Mouse (Mus musculus) erythroblast, adult 5-6 weeks (primary cell): ENCODE measurements around the gene Kmt5c. TPM values are rescaled to one million over a fixed set of nuclear protein-coding genes. Genes with fewer than 3 reads are reported as not detected.
"Not testable (repeated sequence)": the region's sequence is repeated elsewhere in the genome, so short reads cannot be mapped to it uniquely, and the experiment has no call there.

Source experiments
- ATAC-seq: replicated peaks from 2 replicates; pipeline ENCODE4 v1.8.0; 2016; ENCODE audit warnings: moderate number of reproducible peaks, mild to moderate bottlenecking, moderate TSS enrichment, inconsistent platforms; ENCODE audit not compliant: poor library complexity, low FRiP score, severe bottlenecking
- total RNA-seq, 2 experiments: library from RNA; stranded (forward) in 1 of 2; stranded (reverse) in 1 of 2; fragments of 150-400 nt in 1 of 2; fragments of 200-764, 138-1000 nt in 1 of 2; gene quantifications; 2 replicates each; pipeline versions ENCODE4 v1.2.3 to v1.2.4; 2015 to 2017; ENCODE audit warnings: low replicate concordance in 2 of 2

The Kmt5c gene
- total RNA-seq, 2 experiments from 2014 or later: 11.3 to 32.0 TPM

DNA sequence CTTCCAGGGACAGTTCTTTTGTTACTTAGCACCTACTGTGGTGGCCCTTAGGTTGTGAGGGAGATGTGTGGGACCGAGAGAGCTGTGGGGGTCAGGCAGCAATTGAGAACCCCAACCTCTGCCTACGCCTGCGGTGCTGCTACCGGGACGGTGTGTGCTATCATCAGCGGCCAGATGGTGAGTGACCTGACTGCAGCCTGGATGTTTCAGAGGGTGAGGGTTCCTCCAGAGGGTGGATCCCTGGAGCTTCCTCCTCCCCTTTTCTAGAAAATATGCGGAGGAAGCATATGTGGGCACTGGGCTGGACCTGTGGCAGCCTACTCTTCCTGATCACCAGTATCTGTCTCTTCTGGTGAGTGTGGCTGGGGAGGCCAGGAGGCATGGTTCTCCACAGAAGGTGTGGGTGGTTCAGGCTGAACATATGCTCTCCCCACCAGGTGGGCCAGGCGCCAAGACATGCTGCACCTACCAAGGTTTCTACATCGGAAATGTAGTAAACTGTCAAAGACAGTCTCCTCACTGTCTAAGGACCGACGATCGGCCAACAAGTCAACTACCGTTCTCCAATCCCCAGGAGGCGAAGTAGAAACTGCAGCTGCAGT is 43.9 kb downstream of the Kmt5c start:
- peak; percentile 53; the same call in 1 of the 2 replicates for ATAC-seq

GRCm38 (mm10) chr7:4788499-4789435 is 48.9 kb downstream of the Kmt5c start:
- ATAC-seq: no peak

GRCm38 (mm10) chr7:4789436-4789935 is 49.6 kb downstream of the Kmt5c start, which contains the start of gene Tmem238:
TSS of gene Tmem238 (minus strand) at chr7:4789656.
- ATAC-seq: peak; percentile 39; the same call in 1 of the 2 replicates

DNA sequence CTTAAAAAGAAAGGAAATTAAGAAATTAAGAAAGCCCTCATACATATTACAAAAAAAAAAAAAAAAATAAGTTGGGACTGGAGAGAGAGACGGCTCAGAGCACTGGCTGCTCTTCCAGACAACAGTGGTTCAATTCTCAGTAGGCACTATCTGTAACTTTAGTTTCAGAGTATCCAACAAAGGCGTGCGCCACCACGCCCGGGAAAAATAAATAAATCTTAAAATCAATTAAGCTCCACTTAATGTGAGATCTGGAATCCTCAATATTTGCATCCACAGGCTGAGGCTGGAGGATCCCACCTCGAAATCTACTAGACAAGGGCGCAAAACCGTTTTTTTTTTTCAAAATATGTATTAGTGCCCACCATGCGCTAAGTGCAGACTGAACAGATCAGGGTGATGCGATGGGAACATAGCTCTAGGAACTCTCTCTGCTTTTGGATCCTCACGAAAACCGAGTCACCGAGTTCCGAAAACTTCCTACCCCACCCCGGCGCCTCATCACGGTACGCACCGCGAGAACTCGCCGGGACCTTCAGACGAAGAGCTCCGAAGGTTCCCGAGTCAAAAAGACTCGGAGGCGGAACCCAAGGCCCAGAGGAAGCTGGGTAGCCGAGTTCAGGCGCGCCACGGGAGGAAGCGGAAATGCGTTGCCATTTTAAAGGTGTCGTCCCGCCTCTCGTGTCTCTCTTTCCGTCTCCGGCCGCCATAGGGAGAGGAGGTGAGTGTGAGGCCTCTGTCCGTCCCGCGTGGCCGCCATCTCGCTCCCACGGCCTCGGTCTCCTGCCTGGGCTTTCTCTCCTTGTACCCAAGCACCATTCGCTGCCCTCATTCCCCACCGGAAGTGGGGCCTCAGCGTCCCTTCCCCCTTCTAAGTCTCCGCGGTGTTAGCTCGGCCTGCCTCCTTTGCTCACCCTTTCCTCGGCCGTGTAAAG is 52.6 kb downstream of the Kmt5c start, which contains the start of gene Rpl28:
Rpl28 (plus strand) TSS at position 597 of the 935 bp plus-strand sequence.
- peak; percentile 96 for ATAC-seq

DNA sequence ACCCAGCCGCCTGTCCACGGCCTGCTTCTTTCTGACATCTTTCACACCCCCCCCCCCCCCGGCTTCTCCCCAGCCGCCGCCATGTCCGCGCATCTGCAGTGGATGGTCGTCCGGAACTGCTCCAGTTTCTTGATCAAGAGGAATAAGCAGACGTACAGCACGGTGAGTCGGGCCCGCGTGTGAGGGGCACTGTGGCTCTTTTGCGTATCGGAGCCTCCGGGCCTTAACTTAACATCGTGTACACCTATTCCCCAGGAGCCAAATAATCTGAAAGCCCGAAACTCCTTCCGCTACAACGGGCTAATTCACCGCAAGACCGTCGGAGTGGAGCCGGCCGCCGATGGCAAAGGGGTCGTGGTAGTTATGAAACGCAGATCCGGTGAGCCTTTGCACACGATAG is 53.3 kb downstream of the Kmt5c start:
- not testable (repeated sequence) for ATAC-seq

- no peak for ATAC-seq
Observed at GRCm38 (mm10) chr7:4793674-4794073, 53.8 kb downstream of the Kmt5c start.

GRCm38 (mm10) chr7:4794631-4795168 is 54.8 kb downstream of the Kmt5c start:
- ATAC-seq: no peak

DNA sequence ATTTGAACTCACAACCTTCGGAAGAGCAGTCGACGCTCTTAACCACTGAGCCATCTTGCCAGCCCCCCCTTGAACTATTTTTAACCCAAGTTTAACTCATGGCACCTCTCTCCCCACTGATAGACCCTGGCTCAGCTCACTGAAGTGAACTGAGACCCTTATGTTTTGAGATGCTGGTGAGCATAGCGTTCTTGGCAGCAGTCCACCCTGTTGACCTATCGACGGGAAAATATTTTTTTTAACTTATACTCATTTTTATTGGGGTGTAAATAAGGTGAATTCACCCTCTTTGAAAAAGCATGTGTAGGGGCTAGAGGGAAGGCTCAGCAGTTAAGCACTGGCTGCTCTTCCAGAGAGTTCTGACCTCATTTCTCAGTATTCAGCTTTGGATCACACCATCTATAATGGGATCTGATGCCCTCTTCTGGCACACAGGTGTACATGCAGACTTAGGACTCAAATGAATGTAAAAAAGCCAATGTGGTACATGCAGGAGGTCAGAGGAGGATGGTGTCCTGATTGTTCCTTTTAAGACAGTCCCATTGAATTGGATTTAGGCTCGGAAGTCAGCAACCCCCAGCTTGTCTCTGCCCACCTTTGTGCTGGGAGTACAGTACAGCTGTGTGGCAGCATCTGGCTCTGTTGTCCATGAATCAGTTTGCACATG is 56.0 kb downstream of the Kmt5c start:
- ATAC-seq: peak; percentile 39; the same call in 1 of the 2 replicates

Other genes starting within 250 kb of the Kmt5c start
- 37.2 and 45.3 TPM in 2 replicates for gene Ppp1r12c, start 238.4 kb upstream of the Kmt5c start, total RNA-seq (2015; ENCODE audit: low replicate concordance)
- gene Ppp1r12c, start 238.4 kb upstream of the Kmt5c start, total RNA-seq (2017; ENCODE audit: low replicate concordance): 41.3 and 52.0 TPM in 2 replicates
- gene Tnnt1, start 223.7 kb upstream of the Kmt5c start, total RNA-seq (2015; ENCODE audit: low replicate concordance): 1.3 TPM in 1 of 2 replicates, not detected in the other
- gene Tnnt1, start 223.7 kb upstream of the Kmt5c start, total RNA-seq (2017; ENCODE audit: low replicate concordance): 3.8 and 7.2 TPM in 2 replicates
- not detected in 2 replicates for gene Tnni3, start 215.9 kb upstream of the Kmt5c start, total RNA-seq (2015; ENCODE audit: low replicate concordance)
- gene Tnni3, start 215.9 kb upstream of the Kmt5c start, total RNA-seq (2017; ENCODE audit: low replicate concordance): not detected in 2 replicates
- 1.2 TPM in 1 of 2 replicates, not detected in the other for gene Dnaaf3, start 207.7 kb upstream of the Kmt5c start, total RNA-seq (2015; ENCODE audit: low replicate concordance)
- 0.28 TPM in 1 of 2 replicates, not detected in the other for gene Dnaaf3, start 207.7 kb upstream of the Kmt5c start, total RNA-seq (2017; ENCODE audit: low replicate concordance)
- gene Syt5, start 192.6 kb upstream of the Kmt5c start, total RNA-seq (2015; ENCODE audit: low replicate concordance): 1.7 TPM in 1 of 2 replicates, not detected in the other
- gene Syt5, start 192.6 kb upstream of the Kmt5c start, total RNA-seq (2017; ENCODE audit: low replicate concordance): not detected in 2 replicates
- gene Ptprh, start 136.1 kb upstream of the Kmt5c start, total RNA-seq (2015; ENCODE audit: low replicate concordance): 0.96 TPM in 1 of 2 replicates, not detected in the other
- gene Ptprh, start 136.1 kb upstream of the Kmt5c start, total RNA-seq (2017; ENCODE audit: low replicate concordance): 1.4 and 1.7 TPM in 2 replicates
- 37.3 and 72.3 TPM in 2 replicates for gene Tmem86b, start 108.7 kb upstream of the Kmt5c start, total RNA-seq (2015; ENCODE audit: low replicate concordance)
- 53.4 and 88.6 TPM in 2 replicates for gene Tmem86b, start 108.7 kb upstream of the Kmt5c start, total RNA-seq (2017; ENCODE audit: low replicate concordance)
- gene Ppp6r1, start 81.1 kb upstream of the Kmt5c start, total RNA-seq (2015; ENCODE audit: low replicate concordance): 31.6 and 45.3 TPM in 2 replicates
- 37.3 and 47.0 TPM in 2 replicates for gene Ppp6r1, start 81.1 kb upstream of the Kmt5c start, total RNA-seq (2017; ENCODE audit: low replicate concordance)
- 5.0 and 8.3 TPM in 2 replicates for gene Hspbp1, start 55.0 kb upstream of the Kmt5c start, total RNA-seq (2015; ENCODE audit: low replicate concordance)
- 3.1 and 9.1 TPM in 2 replicates for gene Hspbp1, start 55.0 kb upstream of the Kmt5c start, total RNA-seq (2017; ENCODE audit: low replicate concordance)
- gene Brsk1, start 49.5 kb upstream of the Kmt5c start, total RNA-seq (2015; ENCODE audit: low replicate concordance): not detected in 2 replicates
- not detected in 2 replicates for gene Brsk1, start 49.5 kb upstream of the Kmt5c start, total RNA-seq (2017; ENCODE audit: low replicate concordance)
- gene Tmem150b, start 14.9 kb upstream of the Kmt5c start, total RNA-seq (2015; ENCODE audit: low replicate concordance): 1.7 and 6.7 TPM in 2 replicates
- gene Tmem150b, start 14.9 kb upstream of the Kmt5c start, total RNA-seq (2017; ENCODE audit: low replicate concordance): 2.1 and 2.7 TPM in 2 replicates
- 33.2 and 44.4 TPM in 2 replicates for gene Cox6b2, start 13.0 kb downstream of the Kmt5c start, total RNA-seq (2015; ENCODE audit: low replicate concordance)
- gene Cox6b2, start 13.0 kb downstream of the Kmt5c start, total RNA-seq (2017; ENCODE audit: low replicate concordance): 18.8 and 22.3 TPM in 2 replicates
- not detected in 2 replicates for gene Fam71e2, start 31.2 kb downstream of the Kmt5c start, total RNA-seq (2015; ENCODE audit: low replicate concordance)
- not detected in 2 replicates for gene Fam71e2, start 31.2 kb downstream of the Kmt5c start, total RNA-seq (2017; ENCODE audit: low replicate concordance)
- not detected in 2 replicates for gene Il11, start 42.7 kb downstream of the Kmt5c start, total RNA-seq (2015; ENCODE audit: low replicate concordance)
- not detected in 2 replicates for gene Il11, start 42.7 kb downstream of the Kmt5c start, total RNA-seq (2017; ENCODE audit: low replicate concordance)
- not detected in 2 replicates for gene Tmem190, start 42.8 kb downstream of the Kmt5c start, total RNA-seq (2015; ENCODE audit: low replicate concordance)
- gene Tmem190, start 42.8 kb downstream of the Kmt5c start, total RNA-seq (2017; ENCODE audit: low replicate concordance): not detected in 2 replicates
- gene Tmem238, start 49.5 kb downstream of the Kmt5c start, total RNA-seq (2015; ENCODE audit: low replicate concordance): 4.0 and 7.5 TPM in 2 replicates
- 0.17 and 1.1 TPM in 2 replicates for gene Tmem238, start 49.5 kb downstream of the Kmt5c start, total RNA-seq (2017; ENCODE audit: low replicate concordance)
- gene Rpl28, start 52.8 kb downstream of the Kmt5c start, total RNA-seq (2015; ENCODE audit: low replicate concordance): 304 and 336 TPM in 2 replicates
- gene Rpl28, start 52.8 kb downstream of the Kmt5c start, total RNA-seq (2017; ENCODE audit: low replicate concordance): 65.4 and 203 TPM in 2 replicates
- 167 and 232 TPM in 2 replicates for gene Ube2s, start 72.5 kb downstream of the Kmt5c start, total RNA-seq (2015; ENCODE audit: low replicate concordance)
- gene Ube2s, start 72.5 kb downstream of the Kmt5c start, total RNA-seq (2017; ENCODE audit: low replicate concordance): 97.4 and 134 TPM in 2 replicates
- gene Shisa7, start 104.6 kb downstream of the Kmt5c start, total RNA-seq (2015; ENCODE audit: low replicate concordance): not detected in 2 replicates
- not detected in 2 replicates for gene Shisa7, start 104.6 kb downstream of the Kmt5c start, total RNA-seq (2017; ENCODE audit: low replicate concordance)
- 2.3 and 3.3 TPM in 2 replicates for gene Isoc2b, start 130.1 kb downstream of the Kmt5c start, total RNA-seq (2015; ENCODE audit: low replicate concordance)
- 5.1 and 13.9 TPM in 2 replicates for gene Isoc2b, start 130.1 kb downstream of the Kmt5c start, total RNA-seq (2017; ENCODE audit: low replicate concordance)
- not detected in 2 replicates for gene Isoc2a, start 137.0 kb downstream of the Kmt5c start, total RNA-seq (2015; ENCODE audit: low replicate concordance)
- gene Isoc2a, start 137.0 kb downstream of the Kmt5c start, total RNA-seq (2017; ENCODE audit: low replicate concordance): 2.4 and 3.2 TPM in 2 replicates
- not detected in 2 replicates for gene Gm36210, start 166.4 kb downstream of the Kmt5c start, total RNA-seq (2015; ENCODE audit: low replicate concordance)
- not detected in 2 replicates for gene Gm36210, start 166.4 kb downstream of the Kmt5c start, total RNA-seq (2017; ENCODE audit: low replicate concordance)
- gene Zfp628, start 175.1 kb downstream of the Kmt5c start, total RNA-seq (2015; ENCODE audit: low replicate concordance): 1.7 and 2.3 TPM in 2 replicates
- 1.5 and 2.0 TPM in 2 replicates for gene Zfp628, start 175.1 kb downstream of the Kmt5c start, total RNA-seq (2017; ENCODE audit: low replicate concordance)
- gene Nat14, start 181.9 kb downstream of the Kmt5c start, total RNA-seq (2015; ENCODE audit: low replicate concordance): 1.7 TPM in 1 of 2 replicates, not detected in the other
- 2.5 TPM in 1 of 2 replicates, not detected in the other for gene Nat14, start 181.9 kb downstream of the Kmt5c start, total RNA-seq (2017; ENCODE audit: low replicate concordance)
- gene Ssc5d, start 185.7 kb downstream of the Kmt5c start, total RNA-seq (2015; ENCODE audit: low replicate concordance): not detected in 2 replicates
- gene Ssc5d, start 185.7 kb downstream of the Kmt5c start, total RNA-seq (2017; ENCODE audit: low replicate concordance): 0.28 TPM in 1 of 2 replicates, not detected in the other
- not detected in 2 replicates for gene Sbk2, start 224.3 kb downstream of the Kmt5c start, total RNA-seq (2015; ENCODE audit: low replicate concordance)
- gene Sbk2, start 224.3 kb downstream of the Kmt5c start, total RNA-seq (2017; ENCODE audit: low replicate concordance): not detected in 2 replicates
- gene Sbk3, start 231.1 kb downstream of the Kmt5c start, total RNA-seq (2015; ENCODE audit: low replicate concordance): not detected in 2 replicates
- not detected in 2 replicates for gene Sbk3, start 231.1 kb downstream of the Kmt5c start, total RNA-seq (2017; ENCODE audit: low replicate concordance)